Mouse (Mus musculus) naive thymus-derived CD4-positive, alpha-beta T cell, adult 5 months (primary cell): ENCODE measurements around the gene Mydgf. TPM values are rescaled to one million over a fixed set of nuclear protein-coding genes. Genes with fewer than 3 reads are reported as not detected.

Experiments used
- polyA plus RNA-seq: library from polyadenylated mRNA; unstranded; fragments of 100-300 nt; shearing (Covaris generic); gene quantifications from one replicate; pipeline ENCODE4 v1.2.1, GENCODE M21; 2017

The Mydgf gene
- polyA plus RNA-seq: 44.1 TPM

GRCm38 (mm10) chr17:56183658-56184103, at the start of gene Mydgf:
Gene Mydgf (minus strand): TSS chr17:56183920.

GRCm38 (mm10) chr17:56218377-56219191, 34.9 kb upstream of the Mydgf start, which contains the start of gene Dpp9:
Gene Dpp9 (minus strand): TSS chr17:56218905.

GRCm38 (mm10) chr17:56162231-56162774, 21.4 kb downstream of the Mydgf start, which contains the start of gene Tnfaip8l1:
Gene Tnfaip8l1 (plus strand): TSS chr17:56162477.

GRCm38 (mm10) chr17:56139858-56140595, 43.7 kb downstream of the Mydgf start, which contains the start of gene Sema6b:
Gene Sema6b (minus strand): TSS chr17:56140343.

Other genes starting within 250 kb of the Mydgf start
- 6.5 TPM for gene Zfp119b, start 234.4 kb downstream of the Mydgf start, polyA plus RNA-seq
- not detected for gene Ebi3, start 231.3 kb downstream of the Mydgf start, polyA plus RNA-seq
- 44.7 TPM for gene Yju2, start 224.8 kb downstream of the Mydgf start, polyA plus RNA-seq
- not detected for gene Shd, start 213.5 kb downstream of the Mydgf start, polyA plus RNA-seq
- gene Fsd1, start 197.4 kb downstream of the Mydgf start, polyA plus RNA-seq: not detected
- gene Stap2, start 178.3 kb downstream of the Mydgf start, polyA plus RNA-seq: 0.77 TPM
- gene Mpnd, start 178.2 kb downstream of the Mydgf start, polyA plus RNA-seq: 122 TPM
- 155 TPM for gene Sh3gl1, start 147.3 kb downstream of the Mydgf start, polyA plus RNA-seq
- gene Chaf1a, start 143.5 kb downstream of the Mydgf start, polyA plus RNA-seq: 1.1 TPM
- 74.5 TPM for gene Ubxn6, start 108.9 kb downstream of the Mydgf start, polyA plus RNA-seq
- gene Hdgfl2, start 104.3 kb downstream of the Mydgf start, polyA plus RNA-seq: 159 TPM
- not detected for gene Plin4, start 74.1 kb downstream of the Mydgf start, polyA plus RNA-seq
- not detected for gene Plin5, start 66.3 kb downstream of the Mydgf start, polyA plus RNA-seq
- gene Lrg1, start 61.9 kb downstream of the Mydgf start, polyA plus RNA-seq: not detected
- not detected for gene Sema6b, start 43.6 kb downstream of the Mydgf start, polyA plus RNA-seq
- gene Tnfaip8l1, start 21.4 kb downstream of the Mydgf start, polyA plus RNA-seq: 21.5 TPM
- gene Dpp9, start 35.0 kb upstream of the Mydgf start, polyA plus RNA-seq: 44.3 TPM
- gene Fem1a, start 72.9 kb upstream of the Mydgf start, polyA plus RNA-seq: 12.8 TPM
- gene Ticam1, start 92.9 kb upstream of the Mydgf start, polyA plus RNA-seq: 2.0 TPM
- gene Plin3, start 109.0 kb upstream of the Mydgf start, polyA plus RNA-seq: 9.7 TPM
- gene Arrdc5, start 116.4 kb upstream of the Mydgf start, polyA plus RNA-seq: not detected
- gene Uhrf1, start 119.4 kb upstream of the Mydgf start, polyA plus RNA-seq: 2.9 TPM
- 72.1 TPM for gene Kdm4b, start 142.1 kb upstream of the Mydgf start, polyA plus RNA-seq